Mouse (Mus musculus) liver, embryonic 13.5 days (tissue): Measurements from ENCODE around the gene Gm5617. TPM values are rescaled to one million over a fixed set of nuclear protein-coding genes. Genes with fewer than 3 reads are reported as not detected.
"Not testable (repeated sequence)": the region's sequence is repeated elsewhere in the genome, so short reads cannot be mapped to it uniquely, and the experiment has no call there.

Source experiments
- ATAC-seq: fragments of 200-750 bp; cut with Nextera tagmentation; 2 replicates; pipeline ENCODE4 v1.8.0; 2017; ENCODE audit warnings: low read depth, mild to moderate bottlenecking, moderate number of reproducible peaks, moderate library complexity
- DNase-seq: peaks from one replicate; pipeline ENCODE4 v3.0.0; 2022
- H3K27ac ChIP-seq: fragments of 300-500 bp; sonication (generic); 2 replicates; pipeline ENCODE4 v1.5.1; 2015; ENCODE audit warnings: moderate library complexity, mild to moderate bottlenecking, inconsistent platforms
- H3K27me3 ChIP-seq: fragments of 300-500 bp; sonication (generic); 2 replicates; pipeline ENCODE4 v1.6.1; 2015; ENCODE audit warnings: mild to moderate bottlenecking, inconsistent platforms
- H3K36me3 ChIP-seq: fragments of 300-500 bp; sonication (generic); 2 replicates; pipeline ENCODE4 v1.6.1; 2015; ENCODE audit warnings: mild to moderate bottlenecking, inconsistent platforms
- H3K4me1 ChIP-seq: fragments of 300-500 bp; sonication (generic); replicated peaks from 2 replicates; pipeline ENCODE4 v1.6.1; 2015; ENCODE audit warnings: inconsistent platforms
- H3K4me2 ChIP-seq: fragments of 300-500 bp; sonication (generic); 2 replicates; pipeline ENCODE4 v1.6.1; 2015; ENCODE audit warnings: inconsistent platforms, mild to moderate bottlenecking, moderate library complexity
- H3K4me3 ChIP-seq: fragments of 300-500 bp; sonication (generic); replicated peaks from 2 replicates; pipeline ENCODE4 v1.5.1; 2015; ENCODE audit warnings: mild to moderate bottlenecking, inconsistent platforms
- H3K9ac ChIP-seq: fragments of 300-500 bp; sonication (generic); 2 replicates; pipeline ENCODE4 v1.6.1; 2015; ENCODE audit warnings: mild to moderate bottlenecking, inconsistent platforms
- H3K9me3 ChIP-seq: fragments of 300-500 bp; sonication (generic); replicated peaks from 2 replicates; pipeline ENCODE4 v1.6.1; 2016; ENCODE audit warnings: inconsistent platforms
- WGBS: fragments of 180-500 bp; shearing (Covaris S2); methylation state at CpG from one replicate; pipeline ENCODE4 v1.1.7; 2015; ENCODE audit not compliant: insufficient replicate concordance; 5-methylcytosine and 5-hydroxymethylcytosine counted together
- microRNA-seq: library from miRNA; unstranded; fragments of <30 nt; microRNA quantifications from one replicate; pipeline ENCODE4, GENCODE M21; 2016
- polyA plus RNA-seq: library from polyadenylated mRNA; unstranded; fragments of >200 nt; fragmentation: Nextera tagmentation; extraction: Ambion mirVana; gene quantifications from 2 replicates; pipeline ENCODE4 v1.2.1, GENCODE M21; 2015

The Gm5617 gene
- polyA plus RNA-seq, 1 experiment from 2014 or later = 17.3 TPM

DNA sequence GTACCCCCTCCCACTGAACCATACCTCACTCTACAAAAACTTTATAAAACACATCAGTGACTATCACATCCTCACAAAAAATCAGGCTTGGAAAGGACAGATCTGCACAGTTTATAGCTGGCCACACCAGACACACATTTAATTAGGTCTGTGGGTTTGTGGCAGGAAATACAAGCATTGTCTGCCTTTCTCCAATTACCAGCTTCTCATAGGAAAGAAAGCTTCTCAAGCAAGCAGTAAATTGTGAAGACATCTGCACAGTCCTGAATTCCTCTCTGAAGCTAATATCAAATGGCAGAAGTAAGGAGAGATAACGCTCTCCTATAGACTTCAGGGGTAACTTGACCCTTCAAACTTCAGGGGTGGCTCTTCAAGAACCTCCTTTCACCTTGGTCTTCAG is 41.2 kb downstream of the Gm5617 start:
- H3K4me1 ChIP-seq = peaks cover 14% of the 10 kb centered on the region
- H3K27ac ChIP-seq = no peak overlapping the region
- H3K27me3 ChIP-seq = peaks cover 18% of the 10 kb centered on the region
- H3K9ac ChIP-seq = no peak overlapping the region
- peaks cover 4% of the 10 kb centered on the region; the same call in 1 of the 2 replicates for H3K9me3 ChIP-seq
- no peaks in the 10 kb centered on the region for H3K36me3 ChIP-seq
- no peak for ATAC-seq
- WGBS = 17% methylated on average over 1 of the region's 1 CpGs
- H3K4me3 ChIP-seq = no peak overlapping the region
- H3K4me2 ChIP-seq = no peak overlapping the region
- DNase-seq = no peak

- H3K4me3 ChIP-seq, ATAC-seq, H3K4me2 ChIP-seq, H3K9me3 ChIP-seq, H3K9ac ChIP-seq, H3K27ac ChIP-seq, H3K4me1 ChIP-seq, H3K36me3 ChIP-seq, DNase-seq: not testable (repeated sequence)
- H3K27me3 ChIP-seq = peaks cover 18% of the 10 kb centered on the region
- 67% methylated on average over 1 of the region's 1 CpGs for WGBS
Measured at GRCm38 (mm10) chr9:48537616-48538015, 42.4 kb downstream of the Gm5617 start.

- no peak overlapping the region for H3K4me3 ChIP-seq
- ATAC-seq (no peak), DNase-seq (no peak)
- H3K9me3 ChIP-seq = peaks cover 4% of the 10 kb centered on the region; the same call in 1 of the 2 replicates
- H3K9ac ChIP-seq = no peak overlapping the region
- WGBS = 3% methylated on average over 17 of the region's 17 CpGs
- H3K27ac ChIP-seq = no peak overlapping the region
- no peaks in the 10 kb centered on the region for H3K36me3 ChIP-seq
- peaks cover 7% of the 10 kb centered on the region for H3K4me1 ChIP-seq
- H3K27me3 ChIP-seq = peaks cover 18% of the 10 kb centered on the region
- peak overlapping the region; percentile 36 for H3K4me2 ChIP-seq
Measured at GRCm38 (mm10) chr9:48538044-48538645, 42.9 kb downstream of the Gm5617 start.

DNA sequence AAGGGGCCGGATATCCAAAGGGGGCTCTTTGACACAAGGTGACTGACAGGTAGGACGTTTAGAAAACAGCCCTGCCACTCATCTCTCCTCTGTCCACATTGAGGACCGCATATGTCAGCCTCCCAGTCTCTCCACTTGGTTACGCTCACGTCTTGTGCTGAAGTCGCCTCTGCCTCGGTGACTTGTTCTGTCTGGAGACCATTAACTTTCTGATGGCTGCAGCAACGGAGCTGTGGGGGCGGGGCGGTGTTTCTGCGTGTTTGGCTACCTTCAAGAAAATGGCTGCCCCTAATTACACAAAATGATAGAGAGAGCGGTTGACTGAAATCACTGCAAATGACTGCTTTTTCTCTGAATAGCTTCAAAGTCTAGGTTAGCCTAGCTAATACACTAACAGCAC is 43.4 kb downstream of the Gm5617 start:
- DNase-seq = no peak
- Histone ChIP-seq H3K36me3 (no peaks in the 10 kb centered on the region), H3K27me3 (peaks cover 18% of the 10 kb centered on the region), H3K9me3 (peaks cover 4% of the 10 kb centered on the region; the same call in 1 of the 2 replicates), H3K4me3 (no peak overlapping the region), H3K9ac (no peak overlapping the region), H3K4me2 (peak overlapping the region; percentile 36; the same call in 1 of the 2 replicates), H3K4me1 (peaks cover 7% of the 10 kb centered on the region), H3K27ac (no peak overlapping the region)
- 13% methylated on average over 12 of the region's 12 CpGs for WGBS
- ATAC-seq = no peak

Small RNAs within 50 kb of the gene (microRNA-seq; reads per million reads assigned to microRNA genes)
- not detected for gene Gm23653

Other genes with a start within 250 kb of the Gm5617 start
- 153 and 173 TPM in 2 replicates for gene Nxpe2, start 142.0 kb upstream of the Gm5617 start, polyA plus RNA-seq
- gene Rexo2, start 14.8 kb upstream of the Gm5617 start, polyA plus RNA-seq = 153 and 162 TPM in 2 replicates
- 65.7 and 76.7 TPM in 2 replicates for gene Rbm7, start 143 bp upstream of the Gm5617 start, polyA plus RNA-seq
- 0.35 and 0.58 TPM in 2 replicates for gene Nnmt, start 109.7 kb downstream of the Gm5617 start, polyA plus RNA-seq